Mouse (Mus musculus): Measurements from ENCODE around the gene Hs6st1.

DNA sequence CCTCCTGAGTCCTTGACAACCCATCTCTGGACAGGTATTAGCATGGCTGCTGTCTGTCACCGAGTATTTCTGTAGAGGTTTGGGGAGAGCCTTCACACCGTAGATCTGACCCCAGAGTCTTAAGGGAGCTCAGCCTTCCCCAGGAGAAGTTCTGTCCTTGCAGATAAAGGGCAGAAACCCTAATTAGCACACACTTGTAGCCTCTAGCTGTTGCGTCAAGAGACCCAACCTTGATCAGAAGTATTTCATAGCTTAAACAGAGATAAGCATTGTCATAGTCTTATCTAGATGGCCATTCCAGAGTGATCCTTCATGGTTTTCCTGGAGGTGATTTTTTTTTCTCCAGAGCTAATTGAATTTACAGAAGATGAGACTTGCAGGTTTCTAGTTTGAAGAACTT, 32.2 kb downstream of the Hs6st1 start:
- TF ChIP-seq CTCF (IDR thresholded peaks at IDR 0.05; ENCODE audit: extremely low read depth, insufficient read length, insufficient replicate concordance, low read depth, low read length) (no peak), POLR2A (IDR thresholded peaks at IDR 0.05; ENCODE audit: low read depth, low read length) (no peak)

Data from small intestine, adult 2 months (tissue).